Mouse (Mus musculus) spleen, postnatal 14 days (tissue): ENCODE measurements around the gene Noc4l.

ENCODE experiments used
- DNase-seq, 2 experiments: peaks; one replicate each; pipeline ENCODE4 v3.0.0; 2021 to 2022; ENCODE audit warnings: low spot score in 2 of 2

The Noc4l gene

GRCm38 (mm10) chr5:110652719-110653648 is at the start of gene Noc4l, which contains the start of gene Ddx51:
Gene Noc4l (minus strand): TSS chr5:110653417.
Gene Ddx51 (plus strand): TSS chr5:110653451.
- DNase-seq: peak; percentile 94 to 98

DNA sequence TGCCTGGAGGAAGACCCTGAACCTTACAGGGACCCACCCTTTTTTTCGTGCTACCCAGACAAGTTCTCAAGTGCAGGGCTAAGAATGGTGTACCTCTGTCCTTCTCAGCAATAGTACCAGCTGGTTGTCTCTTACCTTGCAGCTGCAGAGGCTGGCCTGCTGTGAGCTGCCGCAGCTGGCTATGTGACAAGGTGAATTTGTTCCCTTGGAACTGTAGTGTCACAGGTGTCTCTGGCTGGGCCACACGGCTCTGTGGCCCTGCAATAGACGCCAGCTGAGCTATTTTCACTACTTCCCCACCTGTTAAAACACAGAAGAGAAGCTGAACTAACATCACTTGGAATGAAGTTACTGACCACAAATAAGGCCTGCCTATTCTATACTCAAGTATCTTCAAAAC is 45.4 kb upstream of the Noc4l start:
- DNase-seq: no peak

- DNase-seq: no peak
Observed at GRCm38 (mm10) chr5:110682041-110682440, 28.8 kb upstream of the Noc4l start.

DNA sequence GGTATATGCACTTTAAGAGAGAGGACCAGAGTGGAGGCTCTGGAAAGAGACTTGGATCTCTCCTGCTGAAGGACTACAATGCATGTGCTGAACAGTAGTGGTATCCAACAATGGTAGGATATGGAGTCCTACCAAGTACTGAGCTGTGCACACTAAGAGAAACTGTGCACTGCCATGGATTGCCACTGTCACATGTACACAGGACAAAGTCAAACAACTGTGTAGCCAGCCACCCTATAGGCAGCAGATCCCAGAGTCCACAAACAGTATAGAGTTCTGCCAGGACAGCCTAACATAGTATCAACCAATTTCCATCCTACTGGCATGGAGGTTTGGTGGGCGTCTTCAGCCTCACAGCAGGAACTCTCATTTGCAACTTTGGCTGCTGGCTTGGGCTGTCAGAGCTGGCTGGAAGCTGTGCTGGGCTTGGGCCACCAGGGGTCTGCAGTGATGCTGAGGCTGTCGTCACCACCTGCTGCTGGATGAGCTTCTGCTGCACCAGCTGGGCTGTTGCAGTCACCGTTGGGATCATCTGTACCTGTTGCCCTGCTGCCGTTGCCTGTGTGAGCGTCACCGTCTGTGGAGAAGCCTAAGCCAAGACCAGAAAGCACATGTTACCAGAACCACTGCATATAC is 12.4 kb upstream of the Noc4l start:
- DNase-seq: no peak

DNA sequence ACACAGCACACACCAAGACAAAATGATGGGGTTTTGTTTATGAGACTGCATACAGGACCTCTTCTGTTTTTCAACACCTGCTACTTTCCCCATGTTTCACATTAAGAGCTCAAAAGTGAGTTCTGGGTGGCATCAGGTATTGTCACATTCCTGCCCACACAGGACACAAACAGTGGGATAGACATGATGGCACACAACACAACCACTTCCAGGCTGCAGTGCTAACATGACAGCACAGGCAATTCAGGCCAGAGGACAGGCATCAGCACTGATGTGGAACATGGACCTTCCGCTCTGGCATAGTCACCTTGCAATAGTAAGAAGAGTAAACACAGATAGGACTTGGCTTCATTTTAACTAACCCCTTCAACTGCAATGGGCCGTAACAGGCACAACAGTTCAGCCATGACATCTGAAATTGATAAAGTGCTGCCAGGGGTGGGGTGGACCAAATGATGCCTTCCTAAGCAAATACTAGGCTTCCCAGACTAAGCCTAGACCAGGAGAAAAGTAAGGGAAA is 11.6 kb upstream of the Noc4l start:
- DNase-seq: no peak

DNA sequence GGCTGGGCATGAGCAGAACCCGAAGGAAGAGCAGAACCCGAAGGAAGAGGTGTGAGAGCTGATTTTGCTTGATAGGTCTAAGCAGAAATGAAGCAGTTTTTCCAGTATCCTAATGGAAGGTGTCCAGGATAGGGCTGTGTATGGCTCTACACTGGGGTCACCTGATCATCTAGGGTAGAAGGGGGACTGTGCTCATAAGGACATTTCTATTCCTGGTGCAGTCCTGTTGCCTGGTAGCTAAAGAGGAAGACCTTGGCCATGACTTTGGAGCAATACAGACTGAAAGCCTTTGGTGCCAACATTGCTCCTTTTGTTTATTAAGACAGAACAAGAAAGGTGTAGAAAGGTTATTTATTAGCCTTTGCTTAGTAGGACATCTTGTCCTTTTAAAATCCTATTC is 10.8 kb upstream of the Noc4l start:
- no peak for DNase-seq

DNA sequence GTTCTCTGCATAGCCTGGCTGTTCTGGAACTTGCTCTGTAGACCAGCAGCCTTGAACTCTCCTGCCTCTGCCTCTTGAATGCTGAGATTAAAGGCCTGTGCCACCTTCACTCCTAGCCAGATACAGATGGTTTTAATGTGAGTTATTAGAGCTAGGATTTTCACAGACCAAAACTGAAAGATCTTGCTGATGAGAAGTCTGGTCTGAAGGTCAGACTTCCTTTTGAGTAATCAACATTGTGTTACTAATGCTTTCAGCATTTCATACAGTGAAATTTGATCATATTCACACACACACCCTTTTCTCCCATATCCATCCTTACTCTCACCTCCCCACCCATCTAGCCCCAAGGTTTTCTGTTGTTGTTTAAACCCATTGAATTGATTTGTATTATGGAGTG is 6.5 kb upstream of the Noc4l start:
- no peak for DNase-seq

- no peak for DNase-seq
Observed at GRCm38 (mm10) chr5:110653686-110654085, 469 bp upstream of the Noc4l start.

GRCm38 (mm10) chr5:110646377-110646776 is 6.8 kb downstream of the Noc4l start:
- no peak for DNase-seq

- peak; percentile 53 to 65 for DNase-seq
Observed at GRCm38 (mm10) chr5:110639459-110639858, 13.8 kb downstream of the Noc4l start.

GRCm38 (mm10) chr5:110638306-110639074 is 14.7 kb downstream of the Noc4l start:
- no peak for DNase-seq

DNA sequence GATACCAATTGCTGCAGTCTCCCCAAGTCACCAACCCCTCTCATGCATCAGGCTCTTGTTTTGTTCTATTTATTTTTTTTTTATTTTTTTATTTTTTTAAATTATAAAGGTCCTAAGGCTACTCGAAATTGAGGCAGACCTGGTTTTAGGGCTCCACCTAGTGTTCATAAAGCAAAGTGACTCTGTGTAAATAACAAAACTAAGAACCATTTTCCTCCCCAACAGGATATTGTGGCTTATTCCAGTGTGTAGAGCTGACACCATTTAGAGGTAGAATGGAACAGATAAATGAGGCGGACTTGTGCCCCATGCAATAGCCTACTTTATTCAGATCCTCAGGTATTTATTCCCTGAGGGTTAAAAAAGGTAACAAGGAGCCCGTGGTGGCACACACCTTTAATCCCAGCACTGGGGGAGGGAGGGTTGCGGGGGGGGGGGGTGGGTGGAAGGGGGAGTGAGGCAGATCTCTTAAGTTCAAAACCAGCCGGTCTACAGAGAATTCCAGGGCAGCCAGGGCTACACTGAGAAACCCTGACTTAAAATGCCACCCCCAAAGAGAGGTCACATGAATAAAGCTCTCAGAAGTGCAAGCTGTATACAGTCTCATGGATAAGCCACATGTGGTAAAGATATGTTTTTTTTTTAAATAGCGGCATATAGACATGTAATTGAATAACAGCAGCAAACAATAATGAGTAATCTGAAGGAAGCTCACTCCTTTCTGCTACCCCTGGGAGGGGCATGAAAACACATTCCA is 17.1 kb downstream of the Noc4l start:
- no peak for DNase-seq

- no peak for DNase-seq
Observed at GRCm38 (mm10) chr5:110629525-110630120, 23.6 kb downstream of the Noc4l start.

DNA sequence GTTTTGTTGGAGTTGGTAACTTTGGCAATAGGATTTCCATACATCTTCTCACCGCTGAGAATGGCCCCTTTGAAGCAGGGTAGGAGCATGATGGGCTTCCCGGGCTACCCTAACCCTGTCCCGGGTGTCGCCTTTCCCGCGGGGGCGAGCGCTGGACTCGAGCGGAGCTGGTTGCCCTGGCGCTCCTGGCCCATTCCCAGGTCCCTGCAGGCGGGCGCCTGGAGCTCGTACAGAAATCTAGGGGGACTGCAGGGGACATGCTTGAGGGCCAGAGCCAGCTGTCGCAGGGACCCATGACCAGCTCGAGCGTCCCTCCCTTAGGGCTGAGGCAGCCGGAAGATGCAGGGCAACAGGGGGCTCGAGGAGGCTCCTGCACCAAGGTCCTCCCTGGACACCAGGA is 25.1 kb downstream of the Noc4l start:
- DNase-seq: no peak

- no peak for DNase-seq
Observed at GRCm38 (mm10) chr5:110627351-110627750, 25.9 kb downstream of the Noc4l start.

GRCm38 (mm10) chr5:110624319-110624718 is 28.9 kb downstream of the Noc4l start:
- no peak for DNase-seq

DNA sequence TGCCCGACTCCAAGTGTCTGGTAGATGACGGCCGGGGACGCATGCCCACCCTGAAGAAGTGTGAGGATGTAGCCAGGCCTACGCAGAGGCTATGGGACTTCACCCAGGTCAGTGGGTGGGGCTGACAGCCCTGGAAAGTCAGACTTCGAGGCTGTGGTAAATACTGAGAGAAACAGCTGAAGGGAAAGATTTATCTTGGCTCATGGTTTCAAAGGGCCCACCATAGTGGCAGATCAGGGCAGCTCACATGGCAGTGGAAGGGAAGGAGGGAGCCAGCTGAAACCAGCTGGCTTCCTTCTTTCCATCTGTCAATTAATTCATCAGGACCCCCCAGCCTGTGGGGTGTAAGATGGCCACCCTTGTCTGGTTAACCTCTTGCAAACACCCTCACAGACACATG is 34.0 kb downstream of the Noc4l start:
- DNase-seq: no peak

DNA sequence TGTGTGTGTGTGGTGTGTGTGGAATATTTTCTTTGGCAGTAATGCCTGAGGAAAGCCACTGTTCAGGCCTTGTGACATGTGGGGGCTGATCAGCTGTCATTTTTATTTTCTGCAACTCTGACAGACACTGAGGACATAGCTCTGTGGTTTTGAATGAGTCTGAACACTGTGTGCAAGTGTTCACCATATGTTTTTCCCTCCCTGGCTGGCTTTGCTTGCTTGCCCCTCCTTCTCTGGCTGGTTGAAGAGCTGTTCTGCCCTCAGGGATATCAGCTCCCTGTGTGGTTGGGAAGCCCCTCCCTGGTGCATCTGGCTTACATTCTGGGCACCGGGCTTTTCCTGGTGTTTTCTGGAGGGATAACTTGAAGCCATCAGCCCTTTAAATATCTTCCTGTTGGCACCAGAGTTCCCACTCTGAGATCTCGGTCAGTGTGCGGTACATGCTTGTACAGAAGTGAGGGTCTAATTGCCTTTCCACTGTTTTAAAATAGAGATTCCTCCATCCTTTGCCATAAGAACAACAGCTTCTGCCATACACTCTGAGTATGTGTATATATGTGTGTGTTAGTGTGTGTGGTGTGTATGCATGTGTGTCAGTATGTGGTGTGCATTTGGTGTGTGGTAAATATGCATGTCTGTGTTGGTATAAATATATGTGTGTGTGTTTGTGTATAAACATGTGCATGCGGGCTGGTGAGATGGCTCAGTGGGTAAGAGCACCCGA is 41.6 kb downstream of the Noc4l start:
- DNase-seq: no peak

DNA sequence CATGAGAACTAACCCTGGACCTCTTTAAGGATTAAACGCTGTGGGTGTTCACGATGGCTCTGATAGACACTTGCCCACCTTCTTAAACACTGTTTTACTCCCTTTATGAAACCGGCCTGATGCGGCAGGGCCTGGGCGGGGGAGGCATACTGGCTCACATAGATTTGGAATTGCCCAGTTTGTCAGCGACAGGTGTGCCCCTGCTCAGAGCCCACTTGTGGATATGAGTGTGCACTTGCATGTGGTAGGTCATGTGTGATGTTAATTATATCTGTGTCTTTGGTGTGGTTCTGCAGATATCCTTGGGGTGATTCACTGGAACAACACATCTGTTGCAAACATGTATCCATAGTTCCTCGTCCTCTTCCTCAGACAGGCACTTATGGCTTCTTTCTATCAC is 42.7 kb downstream of the Noc4l start:
- DNase-seq: no peak

GRCm38 (mm10) chr5:110609868-110610267 is 43.3 kb downstream of the Noc4l start:
- DNase-seq: no peak
